Mouse (Mus musculus): Measurements from ENCODE around the gene 4933406M09Rik. TPM values are rescaled to one million over a fixed set of nuclear protein-coding genes. Genes with fewer than 3 reads are reported as not detected.

Gene 4933406M09Rik
- not detected for total RNA-seq (2021)
- long read RNA-seq, experiment 1, partial matches to known transcripts: 0 of 1 reads
- long read RNA-seq, experiment 1, other reads (novel, unspliced or antisense): 1 of 1 reads
- long read RNA-seq, experiment 2: 0 reads

- no peak for DNase-seq (ENCODE audit: low spot score in 2 of 2)
- Histone ChIP-seq H3K27ac (no peak within 1 kb of the TSS), H3K4me3 (no peak within 1 kb of the TSS)
- no peak for TF ChIP-seq CTCF (conservative IDR thresholded peaks at IDR 0.05)
Measured at GRCm38 (mm10) chr1:134385666-134386065, at the start of gene 4933406M09Rik. Gene 4933406M09Rik, plus strand, starts transcription at chr1:134385940.

GRCm38 (mm10) chr1:134336958-134337710, 48.6 kb upstream of the 4933406M09Rik start:
- no peak for DNase-seq (ENCODE audit: low spot score in 2 of 2)
- H3K4me3 ChIP-seq: no peak overlapping the region
- H3K27ac ChIP-seq: peak overlapping the region; percentile 78

GRCm38 (mm10) chr1:134339162-134339561, 46.6 kb upstream of the 4933406M09Rik start:
- TF ChIP-seq CTCF (conservative IDR thresholded peaks at IDR 0.05): no peak
- no peak for DNase-seq (ENCODE audit: low spot score in 2 of 2)
- no peak overlapping the region for H3K27ac ChIP-seq
- no peak overlapping the region for H3K4me3 ChIP-seq

More at GRCm38 (mm10) chr1:134336958-134337710, 48.6 kb upstream of the 4933406M09Rik start:
- no peak for TF ChIP-seq CTCF (conservative IDR thresholded peaks at IDR 0.05)

- no peak overlapping the region for H3K4me3 ChIP-seq
- TF ChIP-seq CTCF (conservative IDR thresholded peaks at IDR 0.05): peak; percentile 52
- H3K27ac ChIP-seq: no peak overlapping the region
- DNase-seq (ENCODE audit: low spot score in 2 of 2): no peak
Measured at GRCm38 (mm10) chr1:134339757-134340619, 45.8 kb upstream of the 4933406M09Rik start.

GRCm38 (mm10) chr1:134341641-134342277, 44.0 kb upstream of the 4933406M09Rik start:
- TF ChIP-seq CTCF (conservative IDR thresholded peaks at IDR 0.05): no peak
- DNase-seq (ENCODE audit: low spot score in 2 of 2): no peak
- Histone ChIP-seq H3K27ac (no peak overlapping the region), H3K4me3 (no peak overlapping the region)

- peak overlapping the region; percentile 78; the same call in 1 of the 2 replicates for H3K4me3 ChIP-seq
- no peak for DNase-seq (ENCODE audit: low spot score in 2 of 2)
- H3K27ac ChIP-seq: no peak overlapping the region
- no peak for TF ChIP-seq CTCF (conservative IDR thresholded peaks at IDR 0.05)
Measured at GRCm38 (mm10) chr1:134342278-134342664, 43.5 kb upstream of the 4933406M09Rik start.

- no peak for TF ChIP-seq CTCF (conservative IDR thresholded peaks at IDR 0.05)
- H3K4me3 ChIP-seq: peak overlapping the region; percentile 78
- no peak for DNase-seq (ENCODE audit: low spot score in 2 of 2)
- H3K27ac ChIP-seq: peak overlapping the region; percentile 89; the same call in 1 of the 2 replicates
Measured at GRCm38 (mm10) chr1:134342781-134343310, 42.9 kb upstream of the 4933406M09Rik start.

- DNase-seq (ENCODE audit: low spot score in 2 of 2): no peak
Measured at GRCm38 (mm10) chr1:134343567-134343966, 42.2 kb upstream of the 4933406M09Rik start.

GRCm38 (mm10) chr1:134344005-134344950, 41.5 kb upstream of the 4933406M09Rik start:
- TF ChIP-seq CTCF (conservative IDR thresholded peaks at IDR 0.05): no peak
- DNase-seq (ENCODE audit: low spot score in 2 of 2): peak; percentile 90
- Histone ChIP-seq H3K4me3 (peak overlapping the region; percentile 78), H3K27ac (peak overlapping the region; percentile 89)

More at GRCm38 (mm10) chr1:134343567-134343966, 42.2 kb upstream of the 4933406M09Rik start:
- H3K4me3 ChIP-seq: peak overlapping the region; percentile 78
- H3K27ac ChIP-seq: peak overlapping the region; percentile 89
- TF ChIP-seq CTCF (conservative IDR thresholded peaks at IDR 0.05): no peak

GRCm38 (mm10) chr1:134345075-134345474, 40.7 kb upstream of the 4933406M09Rik start:
- Histone ChIP-seq H3K27ac (peak overlapping the region; percentile 89), H3K4me3 (peak overlapping the region; percentile 78; the same call in 1 of the 2 replicates)
- TF ChIP-seq CTCF (conservative IDR thresholded peaks at IDR 0.05): no peak
- no peak for DNase-seq (ENCODE audit: low spot score in 2 of 2)

GRCm38 (mm10) chr1:134347791-134348190, 37.9 kb upstream of the 4933406M09Rik start:
- TF ChIP-seq CTCF (conservative IDR thresholded peaks at IDR 0.05): no peak
- no peak for DNase-seq (ENCODE audit: low spot score in 2 of 2)
- H3K4me3 ChIP-seq: no peak overlapping the region
- no peak overlapping the region for H3K27ac ChIP-seq

Data from layer of hippocampus, adult 2 months (tissue).